20 mouse cellular contexts compared by ENCODE assay signal in the genomic region with DNA sequence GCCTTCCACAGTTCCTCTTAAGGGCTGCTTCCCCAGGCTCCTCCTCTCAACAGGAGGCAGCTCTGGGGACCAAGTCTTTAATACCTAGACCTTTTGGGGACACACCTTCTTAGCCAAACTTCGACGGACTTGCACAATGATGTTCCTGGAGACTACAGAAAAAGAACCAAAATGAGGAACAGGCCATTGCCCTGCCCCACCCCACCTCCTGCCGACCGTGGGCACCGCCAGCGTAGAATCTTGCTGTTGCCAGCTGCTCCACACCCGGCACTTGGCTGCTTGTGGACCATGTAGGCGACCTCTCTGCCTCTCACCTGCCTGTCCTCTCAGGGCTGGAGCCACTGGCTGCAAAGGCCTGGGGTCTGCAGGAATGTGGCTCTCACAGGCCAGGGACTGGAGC. TPM values are rescaled to one million over a fixed set of nuclear protein-coding genes. Genes with fewer than 3 reads are reported as not detected.
DNase-seq lines count a peak whose midpoint lies in the region; ATAC-seq lines count a peak whose summit lies in the region.
"Had no signal": no experiment of that assay in that cellular context is flagged by ENCODE, and none has a peak within 500 bp of the region (broad histone marks: within the 10 kb centered on the region; RNA-seq: fewer than 3 reads in every experiment).

No protein-coding gene starts in this region.

- no peak overlapping the region for H3K4me3 ChIP-seq in forebrain, embryonic 15.5 days
- H3K4me3 ChIP-seq: embryonic facial prominence, embryonic 13.5 days; hindbrain, embryonic 15.5 days; liver, embryonic 13.5 days; midbrain, embryonic 10.5 days; myocyte; neural tube, embryonic 15.5 days; stomach, embryonic 15.5 days had no signal

- H3K4me1 ChIP-seq in forebrain, embryonic 15.5 days = no peaks in the 10 kb centered on the region
- H3K4me1 ChIP-seq: embryonic facial prominence, embryonic 13.5 days; hindbrain, embryonic 15.5 days; liver, embryonic 13.5 days; midbrain, embryonic 10.5 days; neural tube, embryonic 15.5 days; stomach, embryonic 15.5 days had no signal

- no peaks in the 10 kb centered on the region for H3K36me3 ChIP-seq in forebrain, embryonic 15.5 days
- H3K36me3 ChIP-seq: embryonic facial prominence, embryonic 13.5 days; hindbrain, embryonic 15.5 days; liver, embryonic 13.5 days; midbrain, embryonic 10.5 days; neural tube, embryonic 15.5 days; stomach, embryonic 15.5 days had no signal

- H3K9ac ChIP-seq in forebrain, embryonic 15.5 days (replicated peaks) = no peak overlapping the region
- H3K9ac ChIP-seq: embryonic facial prominence, embryonic 13.5 days; hindbrain, embryonic 15.5 days; liver, embryonic 13.5 days; neural tube, embryonic 15.5 days; stomach, embryonic 15.5 days had no signal

- 68% methylated on average over 8 of the region's 8 CpGs for WGBS in forebrain, embryonic 15.5 days

- H3K27ac ChIP-seq in forebrain, embryonic 15.5 days (replicated peaks) = no peak overlapping the region
- H3K27ac ChIP-seq: embryonic facial prominence, embryonic 13.5 days; hindbrain, embryonic 15.5 days; liver, embryonic 13.5 days; midbrain, embryonic 10.5 days; neural tube, embryonic 15.5 days; stomach, embryonic 15.5 days had no signal

- H3K9me3 ChIP-seq in forebrain, embryonic 15.5 days = no peaks in the 10 kb centered on the region
- H3K9me3 ChIP-seq: hindbrain, embryonic 15.5 days; liver, embryonic 13.5 days; midbrain, embryonic 10.5 days; neural tube, embryonic 15.5 days; stomach, embryonic 15.5 days had no signal

- ATAC-seq in hematopoietic stem cell, adult 5-6 weeks (replicated peaks in 1 of 2; ENCODE audit: insufficient read depth in 1 of 2, low FRiP score in 2 of 2, low TSS enrichment in 1 of 2, low read depth in 1 of 2, poor library complexity in 2 of 2, severe bottlenecking in 2 of 2) = peak; percentile 53 to 78; a peak in 3 of 4 replicates
- peak; percentile 76 for ATAC-seq in megakaryocyte progenitor cell, adult 5-6 weeks (replicated peaks; ENCODE audit: poor library complexity)
- ATAC-seq in forebrain, embryonic 15.5 days (replicated peaks) = no peak
- ATAC-seq: intestine, postnatal 0 days had no signal

- H3K4me2 ChIP-seq in forebrain, embryonic 15.5 days (replicated peaks) = no peak overlapping the region
- H3K4me2 ChIP-seq: embryonic facial prominence, embryonic 13.5 days; hindbrain, embryonic 15.5 days; liver, embryonic 13.5 days; neural tube, embryonic 15.5 days; stomach, embryonic 15.5 days had no signal

- H3K27me3 ChIP-seq in forebrain, embryonic 15.5 days = no peaks in the 10 kb centered on the region
- H3K27me3 ChIP-seq: embryonic facial prominence, embryonic 13.5 days; hindbrain, embryonic 15.5 days; liver, embryonic 13.5 days; neural tube, embryonic 15.5 days; stomach, embryonic 15.5 days had no signal

- DNase-seq in spleen, adult 18-20 months = peak; percentile 42 to 50
- DNase-seq in spleen, adult 12 weeks (ENCODE audit: low spot score) = no peak
- DNase-seq in adrenal gland, adult 8-10 months = no peak
- DNase-seq in embryo, embryonic 11 days = no peak
- DNase-seq: adrenal gland, postnatal 14 days; cerebellum, adult 2 months; gastrocnemius, postnatal 10 days; kidney, postnatal 14 days; left cerebral cortex, postnatal 4 days; liver, embryonic 13.5 days had no signal

RNA-seq across cellular contexts. Expression of gene Tnfrsf13b, which starts 10.3 kb away (rescaled TPM):
- 43.9 and 82.0 TPM in 2 replicates for total RNA-seq in hematopoietic stem cell, adult 5-6 weeks (2017)
- 39.9 and 42.4 TPM in 2 replicates for total RNA-seq in megakaryocyte progenitor cell, adult 5-6 weeks (2015)
- 55.3 and 64.2 TPM in 2 replicates for total RNA-seq in megakaryocyte progenitor cell, adult 5-6 weeks (2017)
- total RNA-seq in adrenal gland, adult 8-10 months (2022) = 1 to 10 TPM in 2 of 4 experiments, under 1 TPM in 2; 0.17 to 2.2 (median 0.84) TPM
- polyA plus RNA-seq in forebrain, embryonic 15.5 days (2015; fragmentation: Nextera tagmentation; extraction: Ambion mirVana) = 0.78 and 0.91 TPM in 2 replicates

RNA-seq across cellular contexts. Expression of gene Usp22, which starts 58.6 kb away (rescaled TPM):
- total RNA-seq in hematopoietic stem cell, adult 5-6 weeks (2017) = 97.9 and 121 TPM in 2 replicates
- 32.3 and 36.1 TPM in 2 replicates for total RNA-seq in megakaryocyte progenitor cell, adult 5-6 weeks (2015)
- 54.1 and 79.4 TPM in 2 replicates for total RNA-seq in megakaryocyte progenitor cell, adult 5-6 weeks (2017)
- 10 to 100 TPM; 81.5 to 98.0 (median 85.4) TPM for total RNA-seq in adrenal gland, adult 8-10 months (2022)
- 419 and 436 TPM in 2 replicates for polyA plus RNA-seq in forebrain, embryonic 15.5 days (2015; fragmentation: Nextera tagmentation; extraction: Ambion mirVana)

Comparison
In these comparisons a context has a peak if more than half of its experiments do, and no peak if none do; other contexts are left out.
1. DNase-seq: peak in spleen, adult 18-20 months (2 of 2); none in spleen, adult 12 weeks (single experiment), adrenal gland, adult 8-10 months (single experiment) and embryo, embryonic 11 days (single experiment).
2. RNA of gene Tnfrsf13b, which starts 10.3 kb away (total RNA-seq): 39.9 to 64.2 TPM in megakaryocyte progenitor cell, adult 5-6 weeks and 43.9 to 82.0 TPM in hematopoietic stem cell, adult 5-6 weeks; 0.17 to 2.2 TPM in adrenal gland, adult 8-10 months; every median in the first group is over 10 times any median in the second.